Mouse (Mus musculus): Measurements from ENCODE around the gene Rnf149. TPM values are rescaled to one million over a fixed set of nuclear protein-coding genes. Genes with fewer than 3 reads are reported as not detected.

Rnf149 gene
- total RNA-seq, 2 experiments from 2014 or later = 29.6 to 29.8 TPM

DNA sequence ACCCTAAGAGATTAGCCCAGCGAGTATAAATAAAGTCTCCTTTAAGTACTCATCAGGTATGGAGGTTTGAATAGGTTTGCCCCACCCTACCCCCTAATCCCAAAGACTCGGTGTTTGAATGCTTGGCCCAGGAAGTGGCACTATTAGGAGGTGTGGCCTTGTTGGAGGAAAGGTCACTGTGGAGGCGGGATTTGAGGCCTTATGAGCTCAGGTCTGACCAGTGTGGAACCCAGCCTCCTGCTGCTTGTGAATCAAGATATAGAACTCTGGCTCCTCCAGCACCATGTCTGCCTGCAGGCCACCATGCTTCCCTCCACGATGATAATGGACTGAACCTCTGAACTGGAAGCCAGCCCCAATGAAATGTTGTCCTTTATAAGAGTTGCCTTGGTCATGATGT is 46.2 kb downstream of the Rnf149 start:
- no peak for DNase-seq (ENCODE audit: low spot score in 2 of 2)

DNA sequence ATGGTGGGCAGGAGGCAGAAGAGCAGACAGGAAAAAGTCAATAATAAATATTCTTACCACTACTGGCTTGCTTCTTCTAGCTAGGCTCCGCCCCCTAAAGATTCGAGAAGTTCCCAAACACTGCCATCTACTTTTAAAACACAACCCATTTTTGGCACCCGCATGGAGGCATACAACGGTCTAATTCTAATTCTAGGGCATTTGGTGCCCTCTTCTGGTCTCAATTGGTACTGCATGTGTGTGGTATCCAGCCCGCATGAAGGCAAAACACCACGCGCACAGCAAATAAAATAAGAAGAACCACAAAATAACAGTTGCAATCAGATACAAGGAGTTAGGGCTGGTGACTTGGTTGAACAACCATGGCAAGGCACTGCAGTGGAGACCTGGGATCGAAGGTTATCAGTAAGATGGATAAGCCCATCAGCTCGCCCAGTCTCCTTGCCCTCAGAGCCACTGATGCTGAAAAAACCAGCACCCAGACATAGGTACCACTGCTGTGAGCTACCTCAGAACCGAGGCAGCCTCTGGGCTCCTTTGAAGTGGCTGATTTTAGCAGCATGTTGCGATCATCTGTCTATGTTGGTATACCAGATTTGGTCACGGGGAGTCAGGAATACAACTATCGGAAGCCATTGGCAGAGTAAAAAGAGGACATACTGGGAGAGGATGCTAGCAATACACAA is 46.8 kb downstream of the Rnf149 start:
- peak; percentile 90 to 91 for DNase-seq (ENCODE audit: low spot score in 2 of 2)

DNA sequence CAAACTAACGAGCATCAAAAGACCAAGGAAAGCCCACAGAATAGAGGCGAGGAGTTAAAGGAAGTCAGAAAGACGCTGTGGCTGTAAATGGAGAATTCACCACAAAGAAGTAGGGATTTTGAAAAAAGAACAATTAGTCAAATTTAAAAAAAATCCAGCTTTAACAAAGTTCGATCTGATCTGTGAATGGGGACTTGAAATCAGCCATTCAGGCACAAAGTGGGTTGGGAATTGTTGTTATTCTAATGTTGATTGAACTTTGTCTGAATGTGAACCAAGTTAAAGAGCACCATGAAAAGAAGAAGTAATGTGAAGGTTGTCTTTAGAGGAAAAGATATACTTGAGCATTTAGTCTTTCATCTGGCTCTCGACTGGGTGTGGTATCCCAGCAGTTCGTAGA is 48.9 kb downstream of the Rnf149 start:
- DNase-seq (ENCODE audit: low spot score in 2 of 2) = no peak

DNA sequence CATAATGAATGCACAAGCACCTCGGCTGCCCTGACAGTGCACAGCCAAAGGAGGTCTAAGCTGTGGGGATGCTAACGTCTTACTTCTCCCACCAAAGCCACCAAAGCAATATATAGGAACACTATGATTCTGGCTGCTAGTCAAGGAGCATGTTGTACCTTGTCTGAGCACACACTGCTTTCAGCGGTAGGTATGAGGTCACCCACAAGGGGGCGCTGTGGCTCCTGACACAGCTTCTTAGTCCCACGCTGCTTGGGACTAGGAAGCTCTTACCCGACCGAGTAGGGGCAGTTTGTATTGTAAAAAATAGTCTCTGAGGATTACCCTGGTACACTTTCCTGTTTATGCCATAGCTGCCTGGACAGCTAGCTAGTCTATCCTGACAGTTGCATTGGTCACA is 49.8 kb downstream of the Rnf149 start:
- DNase-seq (ENCODE audit: low spot score in 2 of 2) = peak; percentile 74 to 77

DNA sequence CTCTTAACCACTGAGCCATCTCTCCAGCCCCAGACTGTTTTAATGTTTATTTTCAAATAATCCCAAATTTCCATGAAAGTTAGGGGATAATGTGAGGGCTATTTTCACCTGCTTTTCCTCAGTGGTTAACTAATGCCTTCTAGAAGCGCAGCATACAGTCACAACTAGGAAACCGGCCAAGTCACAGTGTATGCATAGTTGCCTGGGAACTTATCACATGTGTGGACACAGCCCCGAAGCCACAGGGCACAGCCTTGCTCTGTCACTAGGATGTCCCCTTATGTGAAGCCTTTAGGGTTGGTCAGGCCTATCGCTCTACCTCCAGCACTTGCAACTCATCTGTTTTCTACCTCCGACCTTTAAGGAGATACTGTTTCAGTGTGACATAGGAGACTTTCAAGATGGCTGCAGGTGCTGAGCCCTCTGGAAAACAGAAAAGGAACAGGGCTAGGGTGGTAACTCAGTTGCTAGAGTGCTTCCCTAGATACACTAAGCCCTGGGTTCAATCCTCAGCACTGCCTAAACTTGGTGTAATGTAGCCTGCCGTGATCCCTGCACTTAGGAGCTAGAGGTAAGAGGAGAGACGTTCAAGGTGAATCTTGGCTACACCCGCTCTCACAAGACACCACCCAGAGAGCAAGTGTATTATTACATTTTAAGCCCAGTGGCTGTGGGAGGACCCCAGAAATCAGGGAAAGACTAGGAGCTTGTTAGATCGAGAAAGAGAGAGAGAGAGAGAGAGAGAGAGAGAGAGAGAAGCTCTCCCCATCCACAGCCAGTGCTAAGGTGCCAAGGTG is 50.6 kb downstream of the Rnf149 start:
- no peak for DNase-seq (ENCODE audit: low spot score in 2 of 2)

DNA sequence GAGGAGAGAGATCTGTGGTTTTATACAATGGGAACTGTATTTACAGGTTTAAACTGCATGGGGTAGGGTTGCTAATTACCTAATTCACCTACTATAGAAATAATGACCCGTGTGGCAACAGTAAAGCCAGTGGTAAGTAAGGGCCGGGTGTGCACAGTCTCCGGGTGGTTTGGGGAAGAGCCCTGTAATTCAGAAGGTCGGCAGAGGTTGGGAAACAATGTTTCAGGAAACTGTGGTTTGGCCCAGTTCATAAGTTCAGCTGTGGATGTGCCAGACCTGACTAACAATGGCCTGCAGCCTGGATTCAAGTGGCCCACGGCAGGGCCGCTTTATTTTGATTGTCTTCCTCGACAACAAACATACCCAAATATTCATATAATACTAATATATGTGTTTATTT is 51.4 kb downstream of the Rnf149 start:
- DNase-seq (ENCODE audit: low spot score in 2 of 2) = no peak

DNA sequence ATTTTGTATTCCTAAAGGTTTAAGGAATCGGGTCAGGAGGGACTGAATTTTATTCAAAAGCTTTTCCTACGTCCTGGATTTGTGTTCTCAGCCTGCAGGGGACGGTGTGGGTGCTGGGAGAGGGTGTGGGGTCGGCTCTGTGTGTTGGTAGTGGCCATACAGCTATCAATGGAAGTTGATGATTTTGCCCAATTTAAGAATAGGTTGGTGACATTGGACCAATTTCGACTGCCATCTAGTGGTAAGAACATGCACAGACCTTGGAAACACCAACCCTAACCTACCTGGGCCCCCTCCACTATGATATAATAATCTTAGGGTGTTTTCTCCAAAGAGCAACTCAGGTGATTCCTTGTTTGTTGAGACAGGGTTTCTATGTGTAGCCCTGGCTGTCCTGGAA is 54.7 kb downstream of the Rnf149 start:
- peak; percentile 36 to 52 for DNase-seq (ENCODE audit: low spot score in 2 of 2)

DNA sequence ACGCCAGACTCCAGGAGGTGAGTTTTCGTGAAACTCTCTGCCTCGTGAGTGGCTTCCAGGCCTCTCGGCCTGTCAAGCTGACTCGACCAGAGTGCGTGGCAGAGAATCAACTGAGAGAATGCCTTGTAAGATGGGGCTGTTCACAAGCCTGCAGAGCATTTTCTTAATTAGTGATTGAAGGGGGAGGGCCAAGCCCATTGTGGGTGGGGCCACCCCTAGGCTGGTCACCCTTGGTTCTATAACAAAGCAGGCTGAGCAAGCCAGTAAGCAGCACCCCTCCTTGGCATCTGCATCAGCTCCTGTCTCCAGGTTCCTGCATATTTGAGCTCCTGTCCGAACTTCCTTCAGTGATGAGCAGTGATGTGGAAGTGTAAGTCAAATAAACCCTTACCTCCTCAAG is 55.9 kb downstream of the Rnf149 start:
- no peak for DNase-seq (ENCODE audit: low spot score in 2 of 2)

DNA sequence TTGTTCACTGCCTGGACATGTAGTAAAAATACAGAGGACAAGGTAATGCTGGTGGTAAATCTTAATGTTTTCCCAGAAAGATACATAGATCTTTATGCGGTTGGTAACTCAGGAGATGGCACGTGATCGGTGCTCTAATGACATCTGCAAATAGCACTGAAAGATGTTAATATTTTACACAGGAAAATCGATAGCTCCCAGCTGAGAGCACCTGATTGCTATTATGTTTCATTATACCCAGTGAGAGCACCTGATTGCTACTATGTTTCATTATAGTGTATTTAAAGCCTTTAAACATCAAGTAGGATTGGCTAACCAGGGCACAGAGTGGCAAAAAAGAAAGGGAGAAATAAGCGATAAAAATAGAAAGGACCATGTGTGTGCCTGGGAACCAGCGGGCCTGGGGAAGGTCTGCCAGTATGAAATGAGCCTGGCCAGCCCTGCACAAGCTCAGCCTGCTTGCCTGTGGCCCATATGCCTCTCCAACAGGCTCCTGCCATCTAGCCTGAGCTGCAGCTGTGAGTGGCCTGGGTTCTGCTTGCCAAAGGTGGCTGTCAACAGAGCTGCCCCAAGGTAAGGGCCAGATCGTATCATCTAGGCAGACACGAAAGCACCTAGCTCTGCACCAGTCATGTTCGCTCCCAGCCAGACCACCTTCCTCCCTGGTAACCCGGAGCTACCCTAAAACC is 61.8 kb downstream of the Rnf149 start:
- peak in 1 of 2 experiments; percentile 20 for DNase-seq (ENCODE audit: low spot score in 2 of 2)

DNA sequence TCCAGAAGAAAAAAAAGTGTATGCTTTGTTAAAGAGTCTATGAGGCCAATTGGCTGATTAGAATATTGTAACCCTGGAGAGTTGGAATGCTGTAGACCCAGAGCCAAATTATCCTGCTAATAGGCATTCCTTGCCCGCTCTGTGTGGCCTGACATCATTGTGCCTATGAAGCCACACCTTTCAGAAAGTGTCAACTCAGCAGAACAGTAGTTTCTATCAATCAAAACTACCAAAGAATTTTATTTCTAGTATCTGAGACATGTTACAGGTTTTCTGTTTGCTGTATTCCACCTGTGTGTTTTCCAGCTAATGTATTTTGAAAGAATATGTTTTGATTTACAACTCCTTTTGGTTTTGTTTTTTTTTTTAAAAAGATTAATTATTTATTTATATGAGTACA is 65.0 kb downstream of the Rnf149 start:
- DNase-seq (ENCODE audit: low spot score in 2 of 2) = no peak

DNA sequence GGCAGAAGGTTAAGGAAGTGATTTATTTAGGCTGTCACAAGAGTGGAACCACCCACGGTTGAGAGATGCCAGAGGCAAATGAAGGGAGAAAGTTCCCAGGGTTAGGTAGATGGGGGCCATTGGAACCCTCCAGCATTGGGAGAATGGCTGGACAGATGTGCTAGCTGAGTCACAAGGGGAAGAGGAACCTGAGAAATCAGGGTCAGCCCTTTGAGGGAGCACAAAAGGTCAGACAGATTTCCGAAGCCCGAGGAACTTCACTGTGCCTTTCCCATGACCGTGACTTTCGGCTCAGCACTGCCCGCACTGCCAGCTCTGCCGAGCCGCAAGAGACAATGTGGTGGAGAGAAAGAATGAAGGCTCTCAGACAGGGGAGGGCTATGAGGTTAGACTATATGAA is 65.4 kb downstream of the Rnf149 start:
- no peak for DNase-seq (ENCODE audit: low spot score in 2 of 2)

DNA sequence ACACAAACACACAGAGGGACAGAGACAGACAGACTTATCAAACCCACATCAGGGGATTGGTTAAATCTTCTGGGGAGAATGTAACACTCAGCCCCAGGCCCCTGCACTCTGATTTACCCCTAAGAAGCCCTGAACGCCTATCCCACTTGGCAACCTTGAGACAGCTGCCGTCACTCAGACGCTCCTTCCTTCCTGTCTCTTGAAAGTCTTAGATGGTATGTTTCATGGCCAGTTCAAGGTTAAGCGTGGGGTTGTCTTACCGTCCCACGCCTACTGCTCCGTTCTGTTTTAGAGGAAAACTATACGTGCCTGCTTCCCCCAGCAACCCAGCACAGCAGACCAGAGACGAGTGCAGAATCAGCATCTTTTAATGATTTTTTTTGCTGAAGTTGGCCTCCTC is 71.6 kb downstream of the Rnf149 start:
- no peak for DNase-seq (ENCODE audit: low spot score in 2 of 2)

DNA sequence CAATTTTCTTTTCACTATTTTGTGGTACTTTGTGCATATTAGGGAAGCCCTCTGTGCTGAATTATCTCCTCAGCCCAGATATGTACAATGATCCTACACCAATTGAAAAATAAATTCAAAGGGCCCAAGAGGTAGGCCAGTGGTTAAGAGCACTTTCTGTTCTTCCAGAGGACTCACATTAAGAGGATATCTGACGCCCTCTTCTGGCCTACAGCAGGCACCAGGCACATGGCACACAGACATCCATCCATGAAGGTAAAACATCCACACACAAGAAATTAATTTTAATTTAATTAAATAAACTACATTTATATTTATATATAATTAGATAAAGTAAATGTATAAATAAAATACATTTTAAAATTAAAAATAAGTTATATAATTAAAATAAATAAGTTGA is 72.9 kb downstream of the Rnf149 start:
- DNase-seq (ENCODE audit: low spot score in 2 of 2) = no peak

DNA sequence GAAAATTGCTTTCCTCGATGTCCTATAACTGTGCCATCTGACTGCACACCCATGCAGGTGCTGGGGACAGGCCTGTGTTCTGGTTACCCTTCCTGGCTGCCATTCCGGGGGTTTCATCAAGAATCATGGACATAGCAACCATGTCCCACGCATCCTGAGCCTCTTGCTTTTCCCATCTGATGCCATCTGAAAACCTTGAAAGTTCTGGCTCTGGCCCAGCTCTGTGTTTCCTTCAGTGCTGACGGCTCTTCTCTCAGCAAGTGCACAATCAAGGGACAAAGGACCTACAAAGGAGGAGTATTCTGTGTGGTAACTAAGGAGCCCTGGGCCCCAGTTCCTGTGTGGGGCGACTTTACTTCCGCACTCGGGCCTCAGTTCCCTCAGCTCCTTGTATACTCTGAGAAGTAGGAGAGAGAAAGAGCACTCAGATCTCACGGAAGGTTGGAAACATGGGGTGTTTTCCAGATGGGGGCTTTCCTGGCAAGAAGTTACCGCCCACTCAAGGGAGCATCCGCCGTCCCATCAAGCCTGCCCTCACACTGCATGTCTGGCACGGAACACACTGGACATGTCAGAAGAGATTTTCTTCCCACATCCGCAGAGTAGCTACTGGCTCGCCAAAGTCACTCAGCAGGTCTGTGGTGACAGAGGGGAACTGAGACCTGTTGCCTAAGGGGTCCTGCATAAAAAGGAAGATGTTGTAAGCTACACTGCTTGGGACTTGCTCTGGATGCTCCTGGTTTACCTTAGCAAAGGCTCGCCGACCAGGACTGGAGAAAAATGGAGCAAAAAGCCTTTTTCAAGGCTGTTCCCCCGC is 74.2 kb downstream of the Rnf149 start:
- peak in 1 of 2 experiments; percentile 29 for DNase-seq (ENCODE audit: low spot score in 2 of 2)

Other genes with a start within 250 kb of the Rnf149 start
- 100 to 1,000 TPM; 422 to 695 TPM for gene Rpl31, start 209.6 kb downstream of the Rnf149 start, total RNA-seq (2021)
- gene Tbc1d8, start 98.7 kb downstream of the Rnf149 start, total RNA-seq (2021) = 10 to 100 TPM; 14.9 to 15.0 TPM
- gene Cnot11, start 42.4 kb downstream of the Rnf149 start, total RNA-seq (2021) = 10 to 100 TPM; 23.8 to 24.2 TPM
- gene Creg2, start 74.1 kb upstream of the Rnf149 start, total RNA-seq (2021) = 10 to 100 TPM; 51.6 to 54.2 TPM
- gene Rfx8, start 143.6 kb upstream of the Rnf149 start, total RNA-seq (2021) = under 1 TPM in 1 of 2 experiments, not detected in 1; 0.31 TPM
- gene Gm3646, start 227.9 kb upstream of the Rnf149 start, total RNA-seq (2021) = not detected

Data from layer of hippocampus, postnatal 10 days (tissue).